Mouse (Mus musculus) heart, adult 11 months (tissue): ENCODE measurements at regions not wholly inside any gene's neighbourhood (a gene's known extent, or its start where the extent isn't known, plus 50 kb on each side); places are given as distances from the start of the nearest gene placed in this dataset.

ENCODE experiments used
- DNase-seq: peaks from one replicate; pipeline ENCODE4 v3.0.0; 2022

DNA sequence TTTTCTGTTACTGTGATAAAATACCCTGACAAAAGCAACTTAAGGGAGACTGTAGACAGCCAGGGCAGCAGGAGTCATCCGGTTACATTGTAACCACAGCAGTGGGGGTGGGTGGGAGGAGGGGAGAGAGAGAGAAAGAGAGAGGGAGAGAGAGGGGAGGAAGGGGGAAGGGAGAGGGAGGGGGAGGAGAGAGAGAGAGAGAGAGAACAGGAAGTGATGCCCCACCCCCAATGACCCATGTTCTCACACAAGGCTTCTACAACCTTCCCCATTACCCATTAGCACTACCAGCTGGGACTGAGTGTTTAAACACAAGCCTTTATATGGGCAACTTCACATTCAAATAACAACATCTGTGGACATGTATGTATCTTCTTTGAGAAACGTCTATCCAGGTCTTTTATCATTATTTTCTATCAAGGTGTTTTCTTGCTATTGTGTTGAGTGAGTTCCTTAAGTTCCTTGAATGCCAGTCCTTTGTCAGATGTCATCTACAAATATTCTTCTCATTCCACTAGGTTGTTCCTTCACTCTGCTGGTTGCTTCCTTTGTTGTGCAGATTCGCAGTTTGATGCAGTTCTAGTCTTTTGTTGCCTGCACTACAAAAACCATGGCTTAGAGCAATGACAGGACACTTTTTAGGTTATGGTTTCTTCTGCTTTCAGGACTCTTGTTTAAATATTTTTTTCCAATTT is 274.7 kb upstream of the Ddx18 start:
- DNase-seq: no peak

DNA sequence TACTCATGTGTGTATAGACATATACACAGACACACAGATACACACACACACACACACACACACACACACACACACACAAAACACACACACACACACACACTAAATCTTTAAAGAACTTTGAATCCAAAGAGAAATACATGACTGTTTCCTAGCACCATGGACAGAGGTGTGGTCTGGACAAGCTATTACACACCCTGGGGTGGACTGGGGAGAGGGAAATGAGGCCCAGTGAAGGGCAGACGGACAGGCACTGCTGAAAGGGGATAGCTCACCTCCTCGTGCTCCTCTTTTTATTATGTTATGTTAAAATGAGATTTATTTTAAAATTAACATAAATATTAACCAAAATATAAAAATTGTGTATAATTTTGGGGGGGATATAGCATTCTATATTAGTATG is 265.8 kb upstream of the Ddx18 start:
- DNase-seq: no peak

DNA sequence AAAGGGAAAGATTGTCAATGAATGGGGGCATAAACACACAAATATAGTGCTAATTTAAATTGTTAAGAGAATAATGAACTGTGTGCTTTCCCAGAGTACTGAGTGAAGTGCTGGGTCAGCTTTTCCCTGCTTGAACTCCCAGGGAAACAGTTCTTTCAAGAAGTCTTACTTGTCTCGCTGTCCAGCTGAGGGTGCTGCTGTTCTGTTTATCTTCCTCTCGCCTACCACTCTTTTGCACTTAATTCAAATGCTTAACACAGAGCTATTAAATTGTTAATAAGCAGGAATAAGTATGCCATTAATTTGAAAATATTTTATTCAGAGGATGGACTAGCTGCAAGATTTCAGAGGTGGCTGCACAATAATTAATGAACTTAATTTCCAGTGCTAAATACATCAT is 262.5 kb upstream of the Ddx18 start:
- DNase-seq: no peak

DNA sequence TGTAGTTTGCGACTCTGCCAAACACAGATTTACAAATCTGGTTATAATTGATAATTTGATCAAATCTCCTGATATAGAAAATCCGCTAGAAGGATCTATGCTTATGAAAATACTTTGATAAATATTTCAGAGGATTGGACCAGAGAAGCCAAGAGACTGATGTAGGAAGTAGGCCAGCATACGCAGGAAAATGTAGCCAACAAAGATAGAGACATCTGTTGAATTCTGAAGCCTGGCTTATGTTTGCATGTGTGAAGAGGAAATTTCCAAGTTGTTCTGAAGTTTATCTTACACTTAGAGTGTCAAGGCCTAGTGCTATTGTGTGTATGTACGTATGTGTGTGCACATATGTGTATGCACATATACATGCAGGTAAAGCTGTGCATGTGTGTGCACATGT is 255.2 kb upstream of the Ddx18 start:
- no peak for DNase-seq

DNA sequence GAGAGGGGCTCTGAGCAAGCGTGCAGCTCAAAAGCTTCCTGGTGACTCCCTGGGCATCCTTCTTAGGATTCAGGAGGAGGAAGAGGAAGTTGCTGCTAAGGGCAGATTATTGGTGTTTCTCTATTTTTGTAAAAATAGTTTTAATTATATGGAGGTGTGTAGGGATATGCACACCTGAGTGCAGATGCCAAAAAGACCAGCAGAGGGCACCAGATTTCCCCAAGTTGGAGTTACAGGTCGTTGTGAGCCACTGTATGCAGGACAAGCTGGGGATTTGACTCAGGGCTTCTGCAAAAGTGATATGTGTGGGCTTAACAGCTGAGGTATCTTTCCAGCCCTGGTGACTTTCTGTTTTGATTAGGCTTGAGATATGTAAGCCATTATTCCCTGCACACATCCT is 235.5 kb upstream of the Ddx18 start:
- peak; percentile 85 for DNase-seq

DNA sequence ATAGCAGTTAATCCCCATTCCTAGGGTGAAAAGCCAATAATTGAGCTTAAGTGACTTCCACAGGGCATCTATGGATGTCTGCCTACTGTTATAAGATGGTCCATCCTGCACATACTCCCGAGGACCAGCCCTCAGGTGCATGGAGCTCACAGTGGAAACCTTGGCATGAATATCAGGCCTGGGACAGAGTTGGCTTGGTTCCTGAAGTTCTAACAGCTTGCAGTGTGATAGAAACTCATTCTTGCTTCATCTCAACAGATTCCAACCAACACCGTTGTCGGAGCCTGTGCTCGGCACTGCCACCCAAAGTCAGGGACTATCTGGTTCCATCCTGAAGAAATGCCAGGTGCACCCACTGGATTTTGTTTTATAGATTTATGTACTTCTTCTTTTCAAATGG is 234.7 kb upstream of the Ddx18 start:
- DNase-seq: peak; percentile 61

DNA sequence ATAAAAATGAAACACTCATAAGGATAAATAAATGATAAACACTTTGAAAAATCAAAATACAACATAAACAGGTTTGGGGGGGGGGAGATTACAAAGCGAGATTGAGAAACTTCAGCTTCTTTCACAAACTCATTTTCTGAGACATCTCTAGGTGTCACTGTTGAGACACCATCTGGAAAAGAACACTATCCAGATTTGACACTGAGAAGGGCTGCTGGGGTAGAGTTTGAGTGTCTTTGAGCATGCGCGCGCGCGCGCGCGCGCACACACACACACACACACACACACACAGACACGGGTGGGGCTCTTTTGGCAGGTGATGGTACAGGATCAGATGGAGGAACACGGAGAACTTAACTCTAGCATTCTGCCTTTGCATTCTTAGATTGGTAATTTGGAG is 230.7 kb upstream of the Ddx18 start:
- DNase-seq: peak; percentile 34

DNA sequence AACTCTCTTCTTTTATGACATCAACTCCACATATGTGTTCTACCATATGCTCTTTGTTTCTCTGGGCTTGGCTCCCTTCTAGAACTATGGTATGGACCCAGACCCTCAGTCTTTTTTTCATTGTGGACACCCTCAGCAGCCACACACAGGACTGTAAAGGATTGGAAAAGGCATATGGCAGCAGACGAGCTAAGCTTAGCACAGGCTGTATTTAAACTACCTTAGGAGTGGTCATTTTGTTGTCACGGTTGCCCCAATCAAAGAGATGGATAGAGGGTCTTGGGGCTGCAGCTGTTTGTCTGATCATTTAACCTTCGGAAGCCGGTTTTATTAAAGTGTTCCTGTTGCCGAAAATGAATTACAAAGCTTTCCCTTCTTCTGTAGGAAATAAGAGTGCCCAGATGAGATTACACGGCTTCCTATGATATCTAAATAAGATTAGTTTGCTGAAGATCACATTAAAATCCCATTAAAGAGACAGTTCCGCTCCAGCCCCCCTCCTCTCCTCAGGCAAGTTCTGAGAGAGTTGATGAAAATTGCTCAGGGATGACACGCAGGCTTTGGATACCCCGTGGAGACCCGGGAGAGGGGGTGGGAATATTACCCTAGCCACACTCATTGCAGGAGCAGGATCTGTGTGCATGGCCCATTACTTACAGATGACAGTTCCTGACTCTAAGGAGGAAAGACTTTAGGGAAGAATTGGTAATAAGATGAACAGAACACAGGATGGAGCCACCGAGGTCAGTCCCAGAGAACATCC is 227.4 kb upstream of the Ddx18 start:
- DNase-seq: no peak

DNA sequence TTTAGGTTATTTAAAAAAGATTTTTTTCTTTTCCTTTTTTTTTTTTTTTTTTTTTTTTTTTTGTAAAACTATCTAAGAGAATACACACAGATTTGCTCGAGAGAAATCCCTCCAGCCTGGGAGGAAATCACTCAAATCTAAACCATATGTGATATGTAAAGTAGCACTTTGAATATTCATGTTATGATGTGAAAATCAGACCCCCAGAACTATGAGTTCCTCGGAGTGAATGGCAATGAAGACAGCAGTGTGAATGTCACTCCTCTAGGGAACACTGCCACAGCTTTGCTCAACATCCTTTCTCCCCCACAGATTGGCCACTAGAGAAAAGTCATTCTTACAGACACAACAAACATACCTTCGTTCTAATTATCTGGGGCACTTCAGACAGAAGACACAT is 217.8 kb upstream of the Ddx18 start:
- no peak for DNase-seq

DNA sequence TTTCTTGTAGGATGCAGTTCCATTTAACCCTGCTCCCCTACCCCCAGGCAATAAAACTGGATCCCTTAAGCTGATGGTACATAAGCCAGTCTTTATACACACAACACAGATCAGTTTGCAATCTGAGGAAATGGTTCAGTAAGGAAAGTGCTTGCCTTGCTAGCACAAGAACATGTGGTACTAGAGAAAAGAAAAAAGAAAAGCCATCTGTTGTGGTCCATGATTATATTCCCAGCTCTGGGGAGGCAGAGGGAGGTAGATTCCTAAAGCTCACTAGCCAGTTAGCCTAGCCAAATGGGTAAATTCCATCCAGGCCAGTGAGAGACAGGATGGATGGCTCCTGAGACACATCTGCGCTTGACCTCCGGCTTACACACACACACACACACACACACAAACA is 206.2 kb upstream of the Ddx18 start:
- DNase-seq: no peak

DNA sequence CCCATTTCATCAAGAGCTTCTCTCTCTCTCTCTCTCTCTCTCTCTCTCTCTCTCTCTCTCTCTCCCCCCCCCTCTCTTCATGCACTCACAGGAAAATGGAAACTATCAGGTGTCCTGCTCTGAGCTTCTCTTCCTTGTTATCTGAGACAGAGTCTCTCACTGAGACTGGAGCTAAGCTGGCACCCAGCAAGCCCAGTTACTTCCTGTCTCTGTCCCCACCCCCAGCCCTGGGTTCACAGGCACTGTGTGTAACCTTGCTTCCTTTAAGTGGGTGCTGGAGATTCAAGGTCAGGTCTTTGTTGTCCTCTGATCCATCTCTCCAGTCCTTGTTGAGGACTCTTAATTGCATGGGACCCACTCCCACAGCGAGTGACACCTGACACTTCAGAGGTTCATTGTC is 203.7 kb upstream of the Ddx18 start:
- peak; percentile 57 for DNase-seq

DNA sequence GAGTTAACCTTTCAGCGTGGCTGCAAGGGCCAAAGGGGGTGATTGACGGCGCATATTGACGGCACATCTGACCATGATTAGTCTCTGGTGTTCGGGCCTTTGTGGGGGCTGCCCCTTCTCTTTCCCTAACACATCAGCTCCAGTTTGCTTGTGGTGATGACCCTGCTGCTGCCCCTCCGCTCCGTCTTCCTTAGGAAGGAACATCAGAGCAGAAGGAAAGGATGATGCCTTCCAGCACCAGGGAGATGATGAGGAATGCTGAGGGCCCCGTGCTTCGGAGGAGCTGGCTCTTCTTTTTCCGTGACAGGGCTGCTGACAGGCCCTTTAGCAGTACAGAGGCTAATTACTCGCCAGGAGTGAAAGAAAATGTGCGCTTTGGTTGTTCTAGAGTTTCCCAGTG is 203.1 kb upstream of the Ddx18 start:
- DNase-seq: peak; percentile 39

DNA sequence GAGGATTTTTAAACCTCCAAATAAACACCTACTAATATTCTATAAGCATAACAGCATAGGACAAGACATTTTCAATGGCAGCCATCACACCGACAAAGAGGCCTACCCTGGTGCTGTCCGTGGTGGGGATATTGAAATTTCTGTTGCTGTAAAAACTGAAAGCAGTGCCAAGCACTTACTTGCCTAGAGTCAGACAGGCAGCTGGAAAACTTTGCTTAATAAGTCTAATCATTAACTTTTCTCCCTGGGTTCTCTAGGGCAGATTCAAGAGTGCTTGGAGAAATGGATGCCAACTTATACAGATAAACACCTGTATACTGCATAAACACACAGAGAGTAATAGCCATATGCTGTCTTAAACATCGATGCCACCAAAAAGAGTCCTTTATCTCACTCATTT is 192.3 kb upstream of the Ddx18 start:
- no peak for DNase-seq

DNA sequence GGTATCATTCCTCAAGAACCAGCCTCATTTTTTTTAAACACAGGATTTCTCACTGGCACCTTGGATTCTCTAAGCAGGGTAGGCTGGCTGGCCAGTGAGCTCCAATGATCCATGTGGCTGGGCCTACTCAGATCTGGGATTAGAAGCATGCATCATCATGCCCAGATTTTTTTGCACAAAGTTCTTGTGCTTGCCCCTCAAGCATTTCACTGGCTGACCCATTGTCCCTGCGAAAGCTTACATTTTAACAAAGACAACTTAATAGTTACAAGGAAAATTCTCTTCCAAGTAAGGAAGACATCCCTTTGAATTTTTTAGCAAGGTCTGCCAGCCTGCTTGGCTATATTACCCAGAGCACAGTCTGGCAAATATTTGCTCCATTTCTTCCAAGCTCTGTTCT is 177.4 kb upstream of the Ddx18 start:
- DNase-seq: no peak

DNA sequence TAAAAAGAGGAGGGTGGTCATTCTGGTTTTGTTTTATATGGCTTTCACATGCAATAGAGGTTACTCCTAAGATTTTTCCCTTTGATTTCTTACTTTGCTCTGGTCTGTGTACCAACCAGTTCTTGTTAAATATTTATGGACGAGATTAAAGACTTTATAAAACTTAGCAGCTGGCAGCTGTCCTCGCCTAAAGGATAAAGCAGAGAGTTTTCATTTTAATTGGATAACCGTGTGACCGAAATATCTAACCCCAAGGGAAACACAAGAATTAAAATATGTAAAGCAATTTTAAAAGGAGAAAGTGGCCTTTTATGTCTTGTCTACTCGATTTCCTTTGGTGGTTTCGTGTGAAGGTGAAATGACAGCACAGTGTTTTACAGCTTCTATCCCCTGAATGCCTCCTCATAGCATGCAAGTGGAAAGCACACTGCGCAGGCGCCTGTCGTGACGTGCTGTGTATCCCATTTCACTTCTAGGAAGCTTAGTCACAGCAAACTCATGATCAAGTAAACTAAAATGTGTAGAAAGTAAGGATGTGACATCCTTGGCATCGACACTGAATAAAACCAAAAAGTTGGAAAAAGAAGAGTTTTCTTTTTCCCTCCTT is 167.4 kb upstream of the Ddx18 start:
- no peak for DNase-seq

DNA sequence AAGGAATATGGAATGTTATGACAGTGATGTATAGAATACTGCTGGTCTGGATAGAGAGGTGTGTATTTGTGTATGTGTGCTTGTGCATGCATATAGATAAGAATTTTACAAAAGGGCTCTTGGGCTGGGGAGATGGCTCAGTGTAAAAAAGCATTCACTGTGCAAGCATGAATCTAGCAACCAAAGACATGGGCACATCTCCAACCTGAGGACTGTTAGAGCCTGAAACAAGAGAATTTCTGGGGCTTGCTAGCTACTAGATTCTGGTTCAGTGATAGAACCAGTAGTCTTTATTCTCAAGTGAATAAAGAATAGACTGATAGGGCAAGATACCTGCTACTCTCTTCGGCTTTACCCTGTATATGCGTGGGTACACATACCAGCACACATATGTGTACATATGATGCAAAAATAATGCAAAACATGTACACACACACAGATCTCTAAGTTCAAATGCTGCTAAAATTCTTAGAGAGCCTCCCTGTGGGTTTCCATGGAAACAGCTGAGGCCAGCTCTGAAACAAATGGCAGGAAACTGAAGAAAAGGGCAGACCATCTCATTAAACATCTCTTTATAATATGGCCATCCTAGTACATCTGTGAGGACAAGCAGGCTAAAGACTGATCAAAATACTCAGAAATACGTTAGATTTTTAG is 166.8 kb upstream of the Ddx18 start:
- DNase-seq: no peak

DNA sequence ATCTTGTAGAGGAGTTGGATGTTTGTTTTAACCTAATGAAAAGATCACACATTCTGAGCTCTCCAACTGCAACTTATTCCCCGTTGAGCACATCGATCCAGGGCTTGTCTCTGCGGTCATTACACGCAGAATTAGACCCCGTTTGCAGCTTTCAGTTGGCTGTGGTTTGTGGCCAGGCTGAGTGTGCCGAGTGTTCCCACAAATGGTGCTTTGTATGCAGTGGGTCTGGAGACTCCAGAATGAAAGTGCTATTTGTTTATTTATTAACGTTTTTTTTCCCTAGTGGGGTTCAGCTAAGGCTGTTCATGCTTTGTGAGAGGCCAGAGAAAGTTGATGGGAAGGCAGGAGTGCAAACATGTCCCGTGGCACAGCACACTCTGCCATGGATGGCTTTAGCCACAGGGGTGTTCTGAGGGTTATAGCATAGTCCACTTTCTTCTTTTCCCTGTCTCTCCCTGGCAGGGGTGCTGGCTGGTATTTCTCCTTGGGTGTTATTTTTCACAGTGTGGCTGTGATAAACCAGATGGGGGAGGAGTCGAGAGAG is 141.6 kb upstream of the Ddx18 start:
- no peak for DNase-seq

DNA sequence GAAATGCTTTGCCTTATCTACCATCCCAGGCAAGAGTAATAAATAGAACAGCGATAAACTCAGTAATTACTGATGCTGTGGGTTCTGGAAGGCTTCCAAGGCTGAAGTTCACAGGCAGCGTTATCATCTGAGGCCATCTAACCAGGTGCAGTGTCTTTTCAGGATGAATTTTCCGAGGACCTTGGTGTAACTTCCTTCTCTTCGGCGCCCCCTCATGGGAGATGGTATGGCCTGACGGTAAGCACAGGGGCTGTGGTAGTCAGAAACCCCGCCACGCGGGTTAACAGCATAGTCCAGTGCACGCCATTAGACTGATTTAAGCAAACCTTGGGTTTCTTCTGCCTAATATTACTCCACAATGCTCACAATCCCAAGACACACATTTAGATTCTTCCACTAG is 140.5 kb upstream of the Ddx18 start:
- no peak for DNase-seq

DNA sequence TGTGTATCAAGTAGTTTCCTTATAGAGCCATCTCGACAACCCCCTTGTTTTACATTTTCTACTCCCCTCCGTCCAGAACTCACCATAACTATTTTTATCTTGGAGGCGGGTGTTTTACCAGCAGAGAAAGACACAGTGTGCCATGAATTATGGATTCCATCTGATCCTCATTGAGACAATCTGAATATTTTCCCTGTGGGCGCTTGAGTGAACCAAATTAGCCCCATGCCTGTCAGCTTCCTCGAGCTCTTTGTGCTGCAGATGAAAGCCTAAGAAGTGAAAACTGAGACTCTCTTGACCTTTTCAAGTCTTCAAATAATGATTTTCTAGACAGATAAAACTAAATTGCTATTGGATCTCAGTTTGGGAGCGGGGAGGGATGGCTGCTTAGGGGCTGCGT is 134.0 kb upstream of the Ddx18 start:
- DNase-seq: no peak

DNA sequence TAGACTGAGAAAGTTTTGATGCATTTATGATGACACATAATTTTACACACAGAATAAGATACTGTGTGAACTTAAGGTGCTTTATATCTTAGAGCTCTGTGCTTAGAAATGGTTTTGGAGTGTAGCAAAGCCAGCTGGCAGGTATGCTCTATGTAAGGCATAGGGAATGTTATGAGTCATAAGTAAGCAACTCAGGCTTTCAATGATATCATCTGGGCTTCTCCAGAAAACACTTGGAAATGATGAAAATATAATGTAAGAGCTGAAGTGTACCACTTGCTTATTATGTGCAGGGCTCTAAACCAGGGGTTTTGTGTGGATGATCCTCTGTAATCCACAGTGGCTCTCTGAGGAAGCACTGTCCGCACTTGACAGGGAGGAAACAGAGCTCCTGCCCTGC is 86.1 kb upstream of the Ddx18 start:
- no peak for DNase-seq

DNA sequence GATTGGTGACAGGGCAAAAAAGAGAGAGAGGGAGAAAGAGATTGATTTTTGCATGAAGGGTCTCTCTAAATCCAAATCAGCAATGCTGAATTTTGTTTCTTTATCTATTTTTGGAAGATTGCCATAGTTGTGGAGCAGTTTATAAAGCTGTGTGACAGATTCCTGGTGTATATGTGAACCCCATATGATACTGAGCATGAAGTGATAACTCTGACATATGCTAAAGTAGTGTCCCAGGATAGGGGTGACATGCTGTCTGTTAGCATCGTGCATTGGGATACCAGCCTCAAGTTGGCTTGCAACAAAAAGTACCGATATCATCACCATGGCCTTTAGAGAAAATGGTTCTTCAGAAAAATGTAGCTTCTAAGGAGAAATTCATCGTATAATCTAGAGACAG is 82.3 kb upstream of the Ddx18 start:
- no peak for DNase-seq

DNA sequence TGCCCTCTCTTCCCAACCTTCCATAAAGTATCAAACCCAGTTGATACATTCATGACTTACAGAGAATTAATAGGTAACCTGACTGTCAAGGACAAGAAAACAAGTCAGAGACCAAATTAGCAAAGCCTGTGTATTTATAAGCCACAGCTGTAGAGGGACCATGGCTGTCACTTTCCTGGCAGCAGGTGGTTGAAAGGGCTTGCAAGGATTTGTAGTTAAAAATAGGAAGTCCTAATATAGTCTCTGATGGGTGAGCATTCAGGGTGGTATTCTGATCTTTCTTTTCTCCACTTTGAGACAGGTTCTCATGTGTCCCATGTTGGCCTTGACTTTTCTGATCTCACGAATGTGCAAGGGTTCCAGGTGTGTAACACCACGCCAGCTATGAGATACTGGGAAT is 63.7 kb upstream of the Ddx18 start:
- peak; percentile 92 for DNase-seq

DNA sequence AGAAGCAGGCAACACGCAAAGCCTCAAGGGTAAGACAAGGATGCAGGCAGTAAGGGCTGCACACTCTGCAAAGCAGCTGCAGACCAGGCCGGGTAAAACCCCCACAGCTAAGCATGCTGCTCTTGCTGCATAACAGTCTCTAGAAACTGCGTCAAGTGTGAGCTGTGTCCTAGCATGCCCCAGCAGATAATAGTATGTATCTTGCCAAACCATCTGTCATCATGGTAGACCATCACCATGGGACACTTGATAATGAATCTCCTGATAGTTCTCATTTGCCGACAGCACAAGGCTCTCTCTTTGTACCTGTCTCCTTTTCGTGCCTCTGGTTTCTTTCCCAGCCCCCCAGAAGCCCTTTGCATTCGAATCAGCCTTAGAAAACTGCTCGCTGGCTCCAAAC is 52.5 kb upstream of the Ddx18 start:
- no peak for DNase-seq

DNA sequence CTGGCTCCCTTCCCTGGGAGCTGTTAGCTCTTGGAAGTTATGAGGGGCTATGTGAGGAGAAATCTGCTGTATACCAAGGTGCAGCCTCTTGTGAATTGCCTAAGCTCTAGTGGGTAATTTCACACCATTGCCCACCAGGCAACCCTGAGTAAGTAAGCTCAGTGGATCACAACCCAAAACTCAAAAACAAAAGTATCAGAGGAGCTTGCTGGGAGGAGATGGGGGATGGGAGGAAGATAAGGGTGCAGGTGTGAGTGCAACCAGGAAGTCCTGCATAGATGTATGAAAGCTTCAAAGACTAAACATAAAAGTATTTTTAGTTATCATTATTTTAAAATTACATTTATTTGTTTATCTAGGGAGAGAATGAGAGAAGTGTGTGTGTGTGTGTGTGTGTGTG is 50.8 kb upstream of the Ddx18 start:
- no peak for DNase-seq
